Mouse (Mus musculus): ENCODE measurements around the gene Eif3f. TPM values are rescaled to one million over a fixed set of nuclear protein-coding genes. Genes with fewer than 3 reads are reported as not detected.

Eif3f gene
- polyA plus RNA-seq, 1 experiment from 2014 or later = 84.5 TPM

Other genes with a start within 250 kb of the Eif3f start
- not detected in 2 replicates for gene Olfr512, start 221.1 kb upstream of the Eif3f start, polyA plus RNA-seq (2016; fragmentation: Nextera tagmentation; extraction: Ambion mirVana)
- not detected in 2 replicates for gene Olfr513, start 183.4 kb upstream of the Eif3f start, polyA plus RNA-seq (2016; fragmentation: Nextera tagmentation; extraction: Ambion mirVana)
- not detected in 2 replicates for gene Olfr514, start 108.4 kb upstream of the Eif3f start, polyA plus RNA-seq (2016; fragmentation: Nextera tagmentation; extraction: Ambion mirVana)
- gene Olfr516, start 83.9 kb upstream of the Eif3f start, polyA plus RNA-seq (2016; fragmentation: Nextera tagmentation; extraction: Ambion mirVana) = not detected in 2 replicates
- gene Olfr517, start 62.0 kb upstream of the Eif3f start, polyA plus RNA-seq (2016; fragmentation: Nextera tagmentation; extraction: Ambion mirVana) = not detected in 2 replicates
- not detected in 2 replicates for gene Olfr518, start 49.4 kb upstream of the Eif3f start, polyA plus RNA-seq (2016; fragmentation: Nextera tagmentation; extraction: Ambion mirVana)
- gene Olfr519, start 40.0 kb upstream of the Eif3f start, polyA plus RNA-seq (2016; fragmentation: Nextera tagmentation; extraction: Ambion mirVana) = not detected in 2 replicates
- 0.15 TPM in 1 of 2 replicates, not detected in the other for gene Nlrp10, start 4.2 kb upstream of the Eif3f start, polyA plus RNA-seq (2016; fragmentation: Nextera tagmentation; extraction: Ambion mirVana)
- 5.7 and 11.0 TPM in 2 replicates for gene Tub, start 15.9 kb downstream of the Eif3f start, polyA plus RNA-seq (2016; fragmentation: Nextera tagmentation; extraction: Ambion mirVana)
- gene Ric3, start 148.9 kb downstream of the Eif3f start, polyA plus RNA-seq (2016; fragmentation: Nextera tagmentation; extraction: Ambion mirVana) = 17.3 and 17.6 TPM in 2 replicates
- gene Lmo1, start 240.8 kb downstream of the Eif3f start, polyA plus RNA-seq (2016; fragmentation: Nextera tagmentation; extraction: Ambion mirVana) = 26.1 and 37.6 TPM in 2 replicates

Data from hindbrain, embryonic 10.5 days (tissue).